Mouse (Mus musculus) ovary, postnatal 10 days (tissue): ENCODE results near the gene Gsg1l.

Source experiments
- DNase-seq: peaks from one replicate; pipeline ENCODE4 v3.0.0; 2022; ENCODE audit warnings: low spot score

Gene Gsg1l

GRCm38 (mm10) chr7:125934319-125934718, 147.9 kb downstream of the Gsg1l start:
- DNase-seq = no peak

- no peak for DNase-seq
These were observed 148.6 kb downstream of the Gsg1l start for GRCm38 (mm10) chr7:125933356-125934244.

- DNase-seq = no peak
These were observed 150.6 kb downstream of the Gsg1l start for GRCm38 (mm10) chr7:125931602-125932001.

- no peak for DNase-seq
These were observed 158.2 kb downstream of the Gsg1l start for GRCm38 (mm10) chr7:125924044-125924443.

GRCm38 (mm10) chr7:125920801-125921200, 161.4 kb downstream of the Gsg1l start:
- no peak for DNase-seq

- DNase-seq = no peak
These were observed 181.6 kb downstream of the Gsg1l start for GRCm38 (mm10) chr7:125900386-125901161.

- DNase-seq = no peak
These were observed 182.3 kb downstream of the Gsg1l start for GRCm38 (mm10) chr7:125899916-125900315.

- DNase-seq = no peak
These were observed 183.2 kb downstream of the Gsg1l start for GRCm38 (mm10) chr7:125899036-125899435.

- no peak for DNase-seq
These were observed 185.2 kb downstream of the Gsg1l start for GRCm38 (mm10) chr7:125897059-125897458.

- no peak for DNase-seq
These were observed 188.6 kb downstream of the Gsg1l start for GRCm38 (mm10) chr7:125893621-125894020.

GRCm38 (mm10) chr7:125888373-125888772, 193.8 kb downstream of the Gsg1l start:
- DNase-seq = no peak

GRCm38 (mm10) chr7:125887761-125888160, 194.4 kb downstream of the Gsg1l start:
- no peak for DNase-seq

- DNase-seq = no peak
These were observed 195.1 kb downstream of the Gsg1l start for GRCm38 (mm10) chr7:125887124-125887523.

GRCm38 (mm10) chr7:125886116-125886680, 196.0 kb downstream of the Gsg1l start:
- DNase-seq = no peak

- no peak for DNase-seq
These were observed 199.0 kb downstream of the Gsg1l start for GRCm38 (mm10) chr7:125883232-125883631.

- DNase-seq = no peak
These were observed 204.2 kb downstream of the Gsg1l start for GRCm38 (mm10) chr7:125878040-125878439.

- no peak for DNase-seq
These were observed 208.2 kb downstream of the Gsg1l start for GRCm38 (mm10) chr7:125873971-125874495.

GRCm38 (mm10) chr7:125872874-125873273, 209.3 kb downstream of the Gsg1l start:
- no peak for DNase-seq

GRCm38 (mm10) chr7:125872202-125872580, 210.0 kb downstream of the Gsg1l start:
- no peak for DNase-seq

- no peak for DNase-seq
These were observed 210.6 kb downstream of the Gsg1l start for GRCm38 (mm10) chr7:125871404-125872201.

- no peak for DNase-seq
These were observed 213.6 kb downstream of the Gsg1l start for GRCm38 (mm10) chr7:125868570-125868969.

- no peak for DNase-seq
These were observed 217.0 kb downstream of the Gsg1l start for GRCm38 (mm10) chr7:125865234-125865633.
